In genomic region chr14:14098330-14098980, GRCm38 (mm10) we compare ENCODE assay signal across 8 mouse cellular contexts. TPM values are rescaled to one million over a fixed set of nuclear protein-coding genes. Genes with fewer than 3 reads are reported as not detected.
DNase-seq lines count a peak whose midpoint lies in the region; ATAC-seq and TF ChIP-seq lines count a peak whose summit lies in the region.

No protein-coding gene starts in this region.

- peak; percentile 91 to 95 for DNase-seq in cerebellum, postnatal 36 days
- peak; percentile 91 for DNase-seq in gastrocnemius, adult 2 months
- DNase-seq in left cerebral cortex, postnatal 10 days (ENCODE audit: extremely low spot score in 1 of 2, low spot score in 2 of 2) = peak; percentile 89 to 91
- DNase-seq in midbrain, embryonic 10.5 days (ENCODE audit: low spot score) = peak; percentile 86
- DNase-seq in right cerebral cortex, postnatal 4 days = peak; percentile 97
- peak; percentile 66 for DNase-seq in yolk sac, embryonic 10.5 days (ENCODE audit: low spot score)

- H3K27me3 ChIP-seq in intestine, embryonic 15.5 days (replicated peaks) = no peaks in the 10 kb centered on the region
- H3K27me3 ChIP-seq in midbrain, embryonic 10.5 days (ENCODE audit: low read depth, poor library complexity, severe bottlenecking) = no peaks in the 10 kb centered on the region

- H3K27ac ChIP-seq in gastrocnemius, adult 2 months = 0 out of 2 replicates have a peak overlapping the region, but pooled peaks have one; percentile 6
- no peak overlapping the region for H3K27ac ChIP-seq in intestine, embryonic 15.5 days
- H3K27ac ChIP-seq in midbrain, embryonic 10.5 days (replicated peaks) = no peak overlapping the region

- H3K9ac ChIP-seq in intestine, embryonic 15.5 days = no peak overlapping the region

- intact Hi-C loops in gastrocnemius, adult 2 months (cut with DNase I) = loop anchor here (5.0 to 10.0 kb wide), 4 partner anchors 46 to 744 kb away; partner anchors contain the start of genes Atxn7 and Thoc7
- intact Hi-C loops in left cerebral cortex, postnatal 10 days (cut with DNase I) = loop anchor here (5.0 kb wide), 1 partner anchor 136 kb away; the partner anchor contains the start of genes Atxn7 and Thoc7

- H3K4me1 ChIP-seq in intestine, embryonic 15.5 days (replicated peaks) = no peaks in the 10 kb centered on the region
- peaks cover 8% of the 10 kb centered on the region for H3K4me1 ChIP-seq in midbrain, embryonic 10.5 days

- no peaks in the 10 kb centered on the region for H3K9me3 ChIP-seq in intestine, embryonic 15.5 days
- no peaks in the 10 kb centered on the region for H3K9me3 ChIP-seq in midbrain, embryonic 10.5 days (replicated peaks)

- peaks cover 22% of the 10 kb centered on the region; the same call in 1 of the 2 replicates for H3K36me3 ChIP-seq in intestine, embryonic 15.5 days
- H3K36me3 ChIP-seq in midbrain, embryonic 10.5 days = peaks cover 54% of the 10 kb centered on the region

- no peak overlapping the region for H3K4me2 ChIP-seq in intestine, embryonic 15.5 days (replicated peaks)

- no peak; the same call in 1 of the 2 replicates for TF ChIP-seq CTCF in gastrocnemius, adult 2 months (IDR thresholded peaks at IDR 0.05)

- peak; percentile 97 for ATAC-seq in activated CD4-positive, CD25-positive, alpha-beta regulatory T cell, adult 4 months
- ATAC-seq in intestine, embryonic 15.5 days = peak; percentile 72

- WGBS in intestine, embryonic 15.5 days = 29% methylated on average over 10 of the region's 10 CpGs
- WGBS in midbrain, embryonic 10.5 days = 29% methylated on average over 10 of the region's 10 CpGs

- H3K4me3 ChIP-seq in gastrocnemius, adult 2 months = no peak overlapping the region
- H3K4me3 ChIP-seq in intestine, embryonic 15.5 days (replicated peaks) = no peak overlapping the region
- H3K4me3 ChIP-seq in midbrain, embryonic 10.5 days = no peak overlapping the region

RNA-seq across cellular contexts. Expression of gene Psmd6, which starts 22.3 kb away (rescaled TPM):
- 100 to 1,000 TPM; 138 to 151 TPM for polyA plus RNA-seq in activated CD4-positive, CD25-positive, alpha-beta regulatory T cell, adult 4 months (2017; shearing (Covaris generic))
- total RNA-seq in gastrocnemius, adult 2 months (2021) = 100 to 1,000 TPM; 144 to 151 TPM
- polyA plus RNA-seq in intestine, embryonic 15.5 days (2015; fragmentation: Nextera tagmentation; extraction: Ambion mirVana) = 211 and 224 TPM in 2 replicates
- total RNA-seq in left cerebral cortex, postnatal 10 days (2021) = 100 to 1,000 TPM; 124 to 127 TPM
- 301 and 307 TPM in 2 replicates for polyA plus RNA-seq in midbrain, embryonic 10.5 days (2016; fragmentation: Nextera tagmentation; extraction: Ambion mirVana)
